Mouse (Mus musculus) bone marrow, adult 2 months (tissue): ENCODE data around the gene Trappc3l. TPM values are rescaled to one million over a fixed set of nuclear protein-coding genes. Genes with fewer than 3 reads are reported as not detected.

Experiments used
- H3K27ac ChIP-seq: fragments of 200-500 bp; 2 replicates; pipeline ENCODE4 v1.5.1; 2012; ENCODE audit warnings: low read depth, mild to moderate bottlenecking, control low read depth, inconsistent platforms, low read length; ENCODE audit not compliant: control insufficient read depth, poor library complexity, insufficient read depth
- H3K4me1 ChIP-seq: fragments of 200-500 bp; 2 replicates; pipeline ENCODE4 v1.6.1; 2011; ENCODE audit warnings: low read length; ENCODE audit not compliant: control insufficient read depth, insufficient read depth
- H3K4me3 ChIP-seq: fragments of 200-500 bp; replicated peaks from 2 replicates; pipeline ENCODE3; 2011; ENCODE audit warnings: mild to moderate bottlenecking, low read depth, low read length, control low read depth; ENCODE audit not compliant: control insufficient read depth
- CTCF ChIP-seq: fragments of 200-500 bp; IDR thresholded peaks from 2 replicates; pipeline ENCODE4 v1.5.1; 2011; ENCODE audit warnings: low read length, control low read depth; ENCODE audit not compliant: control insufficient read depth, insufficient read depth
- POLR2A ChIP-seq: fragments of 200-500 bp; IDR thresholded peaks from 2 replicates; pipeline ENCODE4 v1.6.1; 2011; ENCODE audit warnings: low read depth, mild to moderate bottlenecking, control low read depth, low read length, borderline replicate concordance; ENCODE audit not compliant: control insufficient read depth
- WGBS: fragments of 180-500 bp; shearing (Covaris S2); methylation state at CpG from one replicate; pipeline ENCODE4 v1.1.7; 2018; 5-methylcytosine and 5-hydroxymethylcytosine counted together
- polyA plus RNA-seq: library from polyadenylated mRNA; stranded (reverse); fragments of >200 nt; gene quantifications from 2 replicates; pipeline ENCODE4 v1.2.4, GENCODE M21; 2011; ENCODE audit warnings: low replicate concordance; ENCODE audit not compliant: missing spikeins, insufficient read depth, insufficient read length

Trappc3l gene
- polyA plus RNA-seq, 1 experiment, result not detected

DNA sequence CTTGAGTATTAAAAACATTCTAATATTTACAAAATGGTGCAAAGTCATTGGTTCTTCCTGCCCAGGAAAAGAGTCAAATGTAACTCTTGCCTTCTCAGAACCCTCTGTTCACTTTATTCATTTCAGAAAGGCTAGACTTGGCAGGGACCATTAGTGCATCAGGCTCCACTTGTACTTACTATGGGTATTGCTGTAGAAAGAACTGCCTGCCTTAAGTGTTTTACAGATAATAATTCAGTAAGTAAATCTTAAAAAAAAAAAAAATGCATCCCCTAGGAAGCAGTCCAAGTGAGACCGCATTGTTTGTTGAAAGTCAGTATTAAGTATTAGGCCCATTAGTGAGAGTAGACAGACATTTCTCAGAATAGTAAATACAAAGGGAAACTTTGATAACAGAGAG, 49.1 kb downstream of the Trappc3l start:
- no peaks in the 10 kb centered on the region for H3K4me1 ChIP-seq
- no peak overlapping the region for H3K4me3 ChIP-seq
- no peak for TF ChIP-seq CTCF
- TF ChIP-seq POLR2A, result no peak
- WGBS, result 88% methylated on average over 1 of the region's 1 CpGs
- no peak overlapping the region for H3K27ac ChIP-seq

DNA sequence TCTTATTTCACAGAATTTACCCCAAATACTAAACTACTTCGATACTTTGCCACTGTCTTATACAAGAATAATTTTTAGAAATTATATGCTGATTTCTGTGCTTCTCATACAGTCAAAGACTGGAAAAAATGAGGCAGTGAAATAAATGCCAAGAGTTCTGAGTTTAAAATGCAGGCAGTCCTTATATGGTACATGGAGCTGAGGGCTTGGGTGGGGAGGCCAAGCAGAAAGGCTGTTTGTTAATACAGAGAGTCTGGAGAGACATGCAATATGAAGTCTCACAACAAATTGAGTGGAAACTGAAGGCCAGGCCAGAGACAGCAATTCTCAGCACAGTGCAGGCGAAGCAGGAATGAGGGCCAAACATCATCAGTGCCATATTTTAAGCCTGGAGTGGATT, 51.1 kb downstream of the Trappc3l start:
- no peak for TF ChIP-seq POLR2A
- TF ChIP-seq CTCF, result no peak
- WGBS, result 70% methylated on average over 2 of the region's 2 CpGs
- H3K27ac ChIP-seq, result no peak overlapping the region
- no peak overlapping the region for H3K4me3 ChIP-seq
- H3K4me1 ChIP-seq, result no peaks in the 10 kb centered on the region

DNA sequence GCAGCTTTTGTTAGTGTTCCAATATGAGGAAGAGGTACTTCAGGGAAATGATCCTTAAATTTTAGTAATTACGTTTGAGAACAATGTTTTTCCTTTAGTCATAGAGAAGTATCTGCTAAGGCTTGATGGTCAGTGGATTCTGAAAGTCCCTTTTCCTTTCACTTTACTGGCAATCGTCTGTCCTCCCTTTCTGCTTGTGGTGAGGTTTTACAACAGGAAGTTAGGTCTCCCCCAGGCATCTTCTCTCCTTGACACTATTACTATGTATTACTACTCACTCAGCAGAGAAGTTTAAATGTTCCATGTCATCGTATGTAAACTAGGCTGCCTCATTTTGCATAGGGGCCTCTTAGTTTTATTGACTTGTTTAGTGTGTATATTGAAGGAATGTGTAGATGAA, 52.1 kb downstream of the Trappc3l start:
- H3K4me1 ChIP-seq, result no peaks in the 10 kb centered on the region
- no peak overlapping the region for H3K4me3 ChIP-seq
- H3K27ac ChIP-seq, result no peak overlapping the region
- 14% methylated on average over 3 of the region's 3 CpGs for WGBS
- TF ChIP-seq POLR2A, result no peak
- TF ChIP-seq CTCF, result no peak

DNA sequence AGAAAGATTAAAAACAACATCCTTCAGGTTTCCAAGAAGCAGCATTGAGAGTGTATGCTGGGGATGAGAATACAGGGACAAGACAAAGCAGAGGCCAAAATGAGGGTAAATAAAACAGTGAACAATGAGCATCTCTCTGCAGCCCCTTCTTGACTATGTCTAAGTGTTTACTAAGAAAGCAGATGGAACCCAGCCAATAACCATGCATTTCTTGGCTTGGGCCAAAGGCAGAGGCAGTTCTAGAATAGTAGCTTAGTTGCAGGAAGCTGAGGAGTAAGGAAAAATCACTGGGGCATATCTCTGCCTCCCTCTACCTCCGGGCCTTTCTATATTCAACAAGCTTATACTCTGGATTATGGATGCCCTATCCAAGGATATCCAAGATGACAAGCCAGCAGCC, 53.1 kb downstream of the Trappc3l start:
- Histone ChIP-seq H3K4me3 (no peak overlapping the region), H3K27ac (no peak overlapping the region), H3K4me1 (no peaks in the 10 kb centered on the region)
- 65% methylated on average over 1 of the region's 1 CpGs for WGBS
- TF ChIP-seq POLR2A (no peak), CTCF (no peak)

DNA sequence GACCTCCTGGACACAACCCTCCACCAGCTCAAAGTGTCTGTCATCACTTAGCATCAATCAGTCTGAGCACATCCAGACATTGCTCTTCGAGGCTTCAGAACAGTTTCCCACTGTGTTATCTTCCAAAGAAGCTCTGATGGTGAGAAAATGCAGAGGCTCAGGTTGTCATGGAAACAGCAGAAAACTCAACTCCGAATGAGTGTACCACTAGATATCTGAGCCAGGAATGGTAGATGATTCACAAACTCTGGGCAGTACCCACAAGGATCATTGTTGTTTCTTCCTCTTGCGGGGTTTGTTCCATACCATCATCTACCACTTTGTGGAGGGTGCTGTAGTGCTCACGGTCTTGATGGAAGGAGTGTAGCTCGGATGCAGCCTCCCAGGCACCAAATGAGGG, 54.5 kb downstream of the Trappc3l start:
- Histone ChIP-seq H3K4me3 (no peak overlapping the region), H3K4me1 (no peaks in the 10 kb centered on the region)
- 72% methylated on average over 5 of the region's 5 CpGs for WGBS

DNA sequence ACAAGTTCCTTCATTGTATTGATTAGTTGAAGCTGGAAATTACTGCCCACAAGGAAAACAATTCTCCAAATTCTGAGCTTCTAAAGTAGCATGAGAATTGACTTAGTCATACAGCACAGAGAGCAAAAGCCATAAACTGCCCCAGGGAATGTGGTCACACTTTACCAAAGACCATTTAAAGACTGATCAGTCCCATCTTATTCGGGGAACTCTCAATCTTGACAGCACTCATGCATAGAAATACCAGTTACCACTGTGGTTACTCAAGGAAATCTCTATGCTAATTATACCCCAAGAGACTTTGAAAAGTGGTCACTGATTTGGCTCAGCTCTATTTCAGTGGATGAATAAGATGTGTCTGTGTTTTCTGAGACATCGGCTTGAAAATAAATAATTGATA, 57.8 kb downstream of the Trappc3l start:
- TF ChIP-seq POLR2A (no peak), CTCF (no peak)
- Histone ChIP-seq H3K4me3 (no peak overlapping the region), H3K4me1 (no peaks in the 10 kb centered on the region), H3K27ac (no peak overlapping the region)
- WGBS, result 48% methylated on average over 2 of the region's 2 CpGs

More for the DNA sequence above, 54.5 kb downstream of the Trappc3l start:
- no peak overlapping the region for H3K27ac ChIP-seq
- TF ChIP-seq POLR2A (no peak), CTCF (no peak)

DNA sequence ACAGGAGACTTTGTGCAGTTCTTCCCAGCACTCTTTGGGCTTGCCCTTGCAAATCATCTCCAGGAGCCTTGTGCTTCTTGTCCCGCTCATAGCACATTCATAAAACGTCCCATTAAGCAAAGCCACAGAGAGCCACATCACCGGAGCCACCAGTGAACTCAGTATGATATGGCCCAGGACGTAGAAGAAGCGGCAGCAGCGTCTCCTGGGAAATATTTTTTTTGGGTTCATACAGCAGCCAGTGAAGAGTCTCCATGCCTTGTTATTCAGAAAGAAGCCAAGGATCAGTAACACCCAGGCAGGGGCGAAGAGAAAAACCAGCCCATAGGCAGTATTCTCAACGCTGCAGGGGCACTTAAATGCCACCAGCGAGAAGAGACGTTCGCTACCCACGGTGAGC, 58.6 kb downstream of the Trappc3l start:
- H3K4me3 ChIP-seq, result no peak overlapping the region
- TF ChIP-seq CTCF (no peak), POLR2A (no peak)
- no peaks in the 10 kb centered on the region for H3K4me1 ChIP-seq
- WGBS, result 64% methylated on average over 12 of the region's 12 CpGs
- H3K27ac ChIP-seq, result no peak overlapping the region

DNA sequence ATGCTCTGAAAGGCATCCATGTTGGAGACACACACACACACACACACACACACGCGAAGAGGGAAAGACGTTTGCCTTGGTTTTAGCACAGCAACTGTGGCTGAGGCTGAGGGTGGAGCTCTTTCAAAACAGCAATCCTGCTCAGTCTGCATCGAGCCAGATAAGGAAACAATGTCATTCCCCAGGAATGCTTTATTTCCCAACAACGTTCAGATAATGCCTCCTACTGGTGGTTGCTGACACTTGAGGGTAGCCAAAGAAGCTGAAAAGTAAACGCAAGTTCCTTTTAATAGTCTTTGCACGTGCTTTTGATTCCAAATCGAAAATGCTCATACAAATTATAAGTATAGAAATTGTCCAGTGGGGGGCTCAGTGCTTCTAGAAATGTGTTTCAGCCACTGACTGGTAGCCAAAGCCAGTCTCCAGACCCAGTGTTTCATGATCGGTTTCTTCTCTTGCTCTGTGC, 59.1 kb downstream of the Trappc3l start, which contains the start of gene Calhm5:
Gene Calhm5 (minus strand): TSS at position 102 of the 466 bp plus-strand sequence.
- H3K4me1 ChIP-seq, result no peaks in the 10 kb centered on the region
- no peak within 1 kb of the TSS for H3K27ac ChIP-seq
- 3% methylated on average over 9 of the region's 9 CpGs for WGBS
- TF ChIP-seq CTCF (no peak), POLR2A (no peak)
- no peak within 1 kb of the TSS for H3K4me3 ChIP-seq

DNA sequence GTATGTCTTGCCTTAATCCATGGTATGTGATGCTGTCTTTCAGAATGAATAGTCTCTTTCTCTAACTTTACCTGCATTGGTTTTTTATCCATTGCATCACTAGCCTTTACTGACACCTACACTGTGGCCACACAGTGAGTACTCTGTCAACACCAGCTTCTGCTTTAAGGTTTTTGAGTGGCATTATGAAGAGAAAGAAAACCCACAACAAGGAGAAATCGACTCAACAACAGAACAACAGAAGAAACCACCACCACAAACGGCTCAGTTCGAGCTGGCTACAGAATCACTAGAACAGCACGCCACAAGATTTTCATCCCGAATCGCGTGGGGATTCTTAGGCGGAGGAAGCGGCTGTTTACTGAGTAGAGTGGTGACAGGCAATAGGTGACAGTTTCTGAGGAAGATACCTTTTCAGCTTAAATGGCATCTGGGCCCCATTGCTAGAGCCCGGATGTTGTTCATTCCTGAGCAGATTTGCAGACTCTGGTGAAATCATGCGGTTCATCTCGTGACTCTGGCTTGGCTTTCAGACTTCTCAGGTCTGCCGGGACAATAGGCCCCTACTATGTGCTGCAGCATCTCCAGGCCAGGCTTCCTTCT, 73.6 kb downstream of the Trappc3l start:
- no peaks in the 10 kb centered on the region for H3K4me1 ChIP-seq
- TF ChIP-seq CTCF (no peak), POLR2A (no peak)
- 0 out of 2 replicates have a peak overlapping the region, but pooled peaks have one; percentile 15 for H3K27ac ChIP-seq
- H3K4me3 ChIP-seq, result no peak overlapping the region
- 73% methylated on average over 13 of the region's 13 CpGs for WGBS
